Mouse (Mus musculus) left cerebral cortex, postnatal 10 days (tissue): ENCODE measurements around the gene Slc6a20a. TPM values are rescaled to one million over a fixed set of nuclear protein-coding genes. Genes with fewer than 3 reads are reported as not detected.

Experiments used
- DNase-seq, 2 experiments: peaks; one replicate each; pipeline ENCODE4 v3.0.0; 2021 to 2022; ENCODE audit warnings: low spot score in 2 of 2, mixed read lengths in 1 of 2; ENCODE audit errors: extremely low spot score in 1 of 2
- intact Hi-C: fragments of 180-260 bp; cut with DNase I; formaldehyde crosslinking; loops from one replicate; pipeline ENCODE4 v1.15.1; 2025
- total RNA-seq, 2 experiments: library from RNA; stranded (reverse); gene quantifications; 2 replicates each; pipeline ENCODE4 v1.2.3; 2021

The Slc6a20a gene
- total RNA-seq, 2 experiments from 2014 or later, result 15.2 to 16.2 TPM

- intact Hi-C loops, result no loop called here
- no peak for DNase-seq
These were observed 28.7 kb downstream of the Slc6a20a start for GRCm38 (mm10) chr9:123649785-123650511.

- no peak for DNase-seq
- intact Hi-C loops, result no loop called here
These were observed 38.6 kb downstream of the Slc6a20a start for GRCm38 (mm10) chr9:123640106-123640505.

GRCm38 (mm10) chr9:123638668-123639089 is 40.0 kb downstream of the Slc6a20a start:
- DNase-seq, result peak in 1 of 2 experiments; percentile 25
- intact Hi-C loops, result loop anchor here (5.0 to 10.0 kb wide), 2 partner anchors 66 to 159 kb away; no protein-coding TSS in a partner anchor

- intact Hi-C loops, result loop anchor here (5.0 to 10.0 kb wide), 2 partner anchors 67 to 159 kb away; no protein-coding TSS in a partner anchor
- no peak for DNase-seq
These were observed 40.5 kb downstream of the Slc6a20a start for GRCm38 (mm10) chr9:123638231-123638630.

GRCm38 (mm10) chr9:123636771-123637170 is 41.9 kb downstream of the Slc6a20a start:
- peak in 1 of 2 experiments; percentile 27 for DNase-seq
- intact Hi-C loops, result loop anchor here (5.0 to 10.0 kb wide), 2 partner anchors 68 to 161 kb away; no protein-coding TSS in a partner anchor

- intact Hi-C loops, result loop anchor here (10.0 kb wide), 1 partner anchor 72 kb away; no protein-coding TSS in a partner anchor
- no peak for DNase-seq
These were observed 45.7 kb downstream of the Slc6a20a start for GRCm38 (mm10) chr9:123632993-123633392.

GRCm38 (mm10) chr9:123632281-123632680 is 46.4 kb downstream of the Slc6a20a start, which contains the start of gene Slc6a20b:
Gene Slc6a20b, minus strand, starts transcription at chr9:123632565.
- DNase-seq, result no peak
- intact Hi-C loops, result loop anchor here (10.0 kb wide), 1 partner anchor 73 kb away; no protein-coding TSS in a partner anchor

- intact Hi-C loops, result loop anchor here (10.0 kb wide), 1 partner anchor 73 kb away; no protein-coding TSS in a partner anchor
- DNase-seq, result no peak
These were observed 47.0 kb downstream of the Slc6a20a start for GRCm38 (mm10) chr9:123631666-123632065.

- intact Hi-C loops, result no loop called here
- peak in 1 of 2 experiments; percentile 21 for DNase-seq
These were observed 52.9 kb downstream of the Slc6a20a start for GRCm38 (mm10) chr9:123625821-123626220.

GRCm38 (mm10) chr9:123624741-123625140 is 53.9 kb downstream of the Slc6a20a start:
- intact Hi-C loops, result no loop called here
- DNase-seq, result no peak

- DNase-seq, result no peak
- intact Hi-C loops, result no loop called here
These were observed 58.2 kb downstream of the Slc6a20a start for GRCm38 (mm10) chr9:123620311-123621098.

- no peak for DNase-seq
- intact Hi-C loops, result no loop called here
These were observed 77.2 kb downstream of the Slc6a20a start for GRCm38 (mm10) chr9:123601529-123601928.

- intact Hi-C loops, result no loop called here
- DNase-seq, result peak in 1 of 2 experiments; percentile 32
These were observed 81.3 kb downstream of the Slc6a20a start for GRCm38 (mm10) chr9:123597376-123597775.

- no peak for DNase-seq
- intact Hi-C loops, result no loop called here
These were observed 81.8 kb downstream of the Slc6a20a start for GRCm38 (mm10) chr9:123596910-123597309.

- intact Hi-C loops, result no loop called here
- DNase-seq, result no peak
These were observed 83.5 kb downstream of the Slc6a20a start for GRCm38 (mm10) chr9:123595194-123595593.

GRCm38 (mm10) chr9:123589240-123589910 is 89.3 kb downstream of the Slc6a20a start:
- intact Hi-C loops, result loop anchor here (5.0 kb wide), 1 partner anchor 37 kb away; no protein-coding TSS in a partner anchor
- no peak for DNase-seq
